Mouse (Mus musculus): ENCODE data around the gene Casp9.

Casp9 gene

GRCm38 (mm10) chr4:141779828-141780227 lies 13.6 kb upstream of the Casp9 start:
- no peak for DNase-seq (ENCODE audit: extremely low read depth, low read depth)

- no peak for DNase-seq (ENCODE audit: extremely low read depth, low read depth)
Observed at GRCm38 (mm10) chr4:141781201-141781985, 12.0 kb upstream of the Casp9 start.

- no peak for DNase-seq (ENCODE audit: extremely low read depth, low read depth)
Observed at GRCm38 (mm10) chr4:141784835-141785234, 8.6 kb upstream of the Casp9 start.

- DNase-seq (ENCODE audit: extremely low read depth, low read depth) = no peak
Observed at GRCm38 (mm10) chr4:141786141-141786540, 7.3 kb upstream of the Casp9 start.

DNA sequence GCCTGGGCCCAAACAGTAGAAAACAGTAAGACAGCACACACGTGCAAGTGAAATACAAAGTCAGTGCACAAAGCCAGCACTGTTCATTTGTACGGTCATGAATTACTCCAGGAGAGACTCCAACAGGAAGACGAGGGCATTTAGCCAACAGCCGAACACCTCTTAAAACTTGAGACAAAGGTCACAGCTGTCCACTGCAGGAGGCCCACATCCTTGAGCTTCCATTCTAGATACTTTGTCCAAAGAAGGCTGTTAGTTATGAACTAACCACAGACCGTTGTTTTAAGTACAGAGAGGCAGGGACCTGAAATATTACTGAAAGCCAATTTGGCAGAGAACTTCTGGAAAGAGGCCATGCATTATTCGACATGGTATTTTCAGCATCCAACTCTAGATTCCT lies 6.4 kb upstream of the Casp9 start:
- no peak for DNase-seq (ENCODE audit: extremely low read depth, low read depth)

DNA sequence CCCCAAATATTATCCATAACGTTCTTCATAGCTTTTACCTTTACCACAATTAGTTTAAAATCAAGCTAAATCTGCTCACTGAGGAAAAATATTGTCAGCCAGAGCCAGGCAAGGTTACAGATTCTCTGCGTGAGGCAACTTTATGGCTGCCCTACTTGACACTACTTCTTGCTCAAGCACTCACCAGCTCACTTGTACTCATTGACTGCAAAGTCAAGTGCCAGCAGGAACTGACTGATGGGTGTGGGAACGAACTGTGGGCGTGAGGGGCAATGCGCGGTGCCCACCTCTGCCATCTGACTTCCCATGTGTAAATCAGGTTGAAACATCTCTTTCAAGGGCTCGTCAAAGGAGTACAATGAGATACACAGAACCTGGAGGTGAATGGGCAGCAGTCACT lies 6.0 kb upstream of the Casp9 start:
- no peak for DNase-seq (ENCODE audit: extremely low read depth, low read depth)

DNA sequence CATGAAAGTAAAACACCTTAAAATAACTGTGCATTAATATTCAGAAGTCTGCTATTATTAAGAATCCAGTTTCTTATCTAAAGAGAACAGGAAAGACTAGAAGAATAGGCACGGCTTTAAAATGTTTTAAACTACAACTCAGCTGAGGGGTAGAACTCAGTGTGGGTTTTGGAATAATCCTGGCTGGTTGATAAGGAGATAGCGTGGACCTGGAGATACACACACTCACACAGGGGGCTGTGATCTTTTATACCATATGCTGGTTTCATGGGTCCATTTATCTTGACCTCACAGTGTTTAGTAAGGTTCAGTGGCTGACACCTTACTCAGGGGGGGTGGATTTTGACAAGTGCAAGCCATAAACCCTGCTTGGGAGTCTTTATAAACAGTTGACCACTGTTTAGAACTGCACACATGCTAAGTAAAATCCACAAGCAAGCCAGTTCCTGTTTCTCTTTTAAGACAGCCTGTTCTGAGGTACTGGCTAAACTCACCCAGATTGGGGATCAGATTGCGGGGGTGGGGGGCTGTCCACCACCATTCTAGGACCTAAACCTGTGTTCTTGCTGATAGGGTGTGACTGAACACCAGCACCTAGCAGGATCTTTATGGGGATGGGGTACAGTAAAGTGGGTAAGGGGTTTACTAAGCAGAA lies 3.7 kb upstream of the Casp9 start:
- DNase-seq (ENCODE audit: extremely low read depth, low read depth) = peak; percentile 51

- DNase-seq (ENCODE audit: extremely low read depth, low read depth) = peak; percentile 100
Observed at GRCm38 (mm10) chr4:141790524-141790990, 2.9 kb upstream of the Casp9 start, which contains the start of gene Dnajc16. Gene Dnajc16 (minus strand): TSS chr4:141790931.

GRCm38 (mm10) chr4:141791486-141791885 lies 1.9 kb upstream of the Casp9 start:
- DNase-seq (ENCODE audit: extremely low read depth, low read depth) = no peak

DNA sequence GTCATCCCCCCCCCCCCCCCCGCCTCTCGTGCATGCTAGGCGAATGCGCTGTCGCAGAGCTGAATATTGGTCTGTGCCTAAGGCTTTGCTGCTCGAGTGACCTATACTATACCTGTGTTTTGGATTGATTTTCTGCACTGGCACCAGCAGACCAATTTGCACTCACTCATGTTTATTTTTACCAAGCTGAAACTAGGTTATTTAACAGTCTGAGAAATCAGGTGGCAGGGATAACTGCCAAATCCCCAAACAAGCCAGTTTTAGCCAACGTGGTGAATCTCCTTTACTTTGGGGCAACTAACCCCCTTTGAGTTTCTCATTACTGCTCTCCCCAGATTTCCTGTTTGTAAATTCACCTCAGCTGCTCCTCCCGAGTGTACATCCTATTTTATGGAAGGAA lies 1.5 kb upstream of the Casp9 start:
- no peak for DNase-seq (ENCODE audit: extremely low read depth, low read depth)

- DNase-seq (ENCODE audit: extremely low read depth, low read depth) = peak; percentile 82
Observed at GRCm38 (mm10) chr4:141792554-141793281, 694 bp upstream of the Casp9 start.

GRCm38 (mm10) chr4:141794152-141794535 lies 732 bp downstream of the Casp9 start:
- no peak for DNase-seq (ENCODE audit: extremely low read depth, low read depth)

- DNase-seq (ENCODE audit: extremely low read depth, low read depth) = no peak
Observed at GRCm38 (mm10) chr4:141796356-141796755, 2.9 kb downstream of the Casp9 start.

DNA sequence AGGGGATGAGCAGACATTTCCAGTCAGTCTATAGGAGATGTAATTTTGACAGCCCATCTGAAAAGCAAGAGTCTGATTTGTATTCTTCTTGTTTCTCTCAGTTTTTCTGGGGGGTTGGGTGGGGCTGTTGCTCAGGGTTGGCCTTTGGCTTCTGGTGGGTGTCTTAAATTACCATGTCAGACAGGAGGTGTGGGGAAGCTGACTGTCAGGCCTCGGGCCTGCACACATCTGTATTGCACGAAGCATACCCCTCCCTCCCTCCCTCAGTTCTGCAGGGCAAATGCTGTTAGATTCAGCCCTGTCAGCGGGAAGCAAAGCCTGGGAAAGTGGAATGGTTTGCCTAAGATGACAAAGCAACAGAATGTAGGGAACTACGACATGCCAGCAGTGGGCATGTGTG lies 3.5 kb downstream of the Casp9 start:
- no peak for DNase-seq (ENCODE audit: extremely low read depth, low read depth)

GRCm38 (mm10) chr4:141797545-141797944 lies 4.1 kb downstream of the Casp9 start:
- DNase-seq (ENCODE audit: extremely low read depth, low read depth) = no peak

DNA sequence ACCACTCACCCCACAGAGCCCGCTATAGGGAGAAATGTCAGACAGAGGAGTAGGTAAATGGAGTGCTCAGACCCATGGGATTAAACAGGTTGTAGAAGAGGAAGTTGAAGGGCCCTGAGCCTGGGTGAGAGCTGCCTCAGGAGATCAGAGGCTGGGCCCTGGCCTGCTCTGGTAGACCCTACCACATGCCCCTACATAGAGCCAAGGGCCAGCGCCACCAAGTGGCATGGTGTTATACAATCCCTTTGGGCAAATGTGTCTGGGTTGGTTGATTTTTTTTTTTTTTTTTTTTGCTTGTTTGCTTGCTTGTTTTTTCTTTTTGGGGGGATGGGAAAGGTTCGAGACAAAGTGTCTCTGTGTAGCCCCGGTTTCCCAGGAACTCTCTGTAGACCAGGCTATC lies 10.7 kb downstream of the Casp9 start:
- DNase-seq (ENCODE audit: extremely low read depth, low read depth) = no peak

DNA sequence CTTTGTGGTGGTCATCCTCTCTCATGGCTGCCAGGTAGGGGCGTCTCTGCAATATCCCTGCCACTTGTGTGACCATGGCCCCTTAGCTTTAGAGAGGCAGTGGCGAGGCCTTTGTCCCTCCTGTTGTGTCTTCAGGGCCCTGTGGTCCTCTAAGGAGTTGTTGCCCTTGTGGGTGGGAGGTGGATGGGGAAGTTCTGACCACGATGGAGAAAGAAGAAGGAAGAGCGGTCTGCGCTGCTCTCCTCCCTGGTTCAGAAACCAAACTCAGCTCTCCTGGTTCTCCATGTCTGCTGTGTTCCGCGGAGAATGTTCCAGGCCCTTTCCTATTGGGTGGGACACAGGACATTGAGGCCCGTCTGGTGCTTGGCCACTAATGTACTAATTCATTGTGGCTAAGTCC lies 12.5 kb downstream of the Casp9 start:
- no peak for DNase-seq (ENCODE audit: extremely low read depth, low read depth)

- DNase-seq (ENCODE audit: extremely low read depth, low read depth) = peak; percentile 56
Observed at GRCm38 (mm10) chr4:141809850-141810464, 16.5 kb downstream of the Casp9 start.

DNA sequence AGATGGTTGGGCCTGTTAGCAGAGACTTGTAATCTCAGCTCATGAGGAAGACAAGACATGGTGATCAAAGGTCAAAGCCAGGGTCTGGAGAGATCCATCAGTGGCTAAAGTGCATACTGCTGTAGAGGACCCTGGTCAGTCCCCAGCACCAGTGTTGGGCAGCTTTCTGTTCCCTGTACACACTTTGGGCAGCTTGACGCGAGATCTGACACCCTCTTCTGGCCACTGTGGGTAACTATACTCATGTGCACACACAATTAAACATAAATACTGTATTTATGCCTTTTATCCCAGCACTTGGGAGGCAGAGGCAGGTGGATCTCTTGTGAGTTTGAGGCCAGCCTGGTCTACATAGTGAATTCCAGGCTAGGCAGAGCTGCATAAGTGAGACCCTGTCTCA lies 17.6 kb downstream of the Casp9 start:
- no peak for DNase-seq (ENCODE audit: extremely low read depth, low read depth)

DNA sequence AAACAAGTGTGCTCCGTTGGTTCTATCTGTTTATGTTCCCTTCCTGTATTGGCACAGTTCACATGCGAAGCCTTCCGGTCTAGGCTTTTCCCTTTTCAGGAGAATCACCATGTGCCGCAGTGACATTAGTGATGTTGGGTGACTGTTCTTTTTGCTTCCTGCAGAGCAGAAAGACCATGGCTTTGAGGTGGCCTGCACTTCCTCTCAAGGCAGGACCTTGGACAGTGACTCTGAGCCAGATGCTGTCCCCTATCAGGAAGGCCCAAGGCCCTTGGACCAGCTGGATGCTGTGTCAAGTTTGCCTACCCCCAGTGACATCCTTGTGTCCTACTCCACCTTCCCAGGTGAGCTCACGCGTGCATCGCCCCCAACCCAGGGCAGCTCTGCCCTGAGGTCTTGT lies 18.0 kb downstream of the Casp9 start:
- DNase-seq (ENCODE audit: extremely low read depth, low read depth) = no peak

GRCm38 (mm10) chr4:141816267-141816666 lies 22.9 kb downstream of the Casp9 start:
- DNase-seq (ENCODE audit: extremely low read depth, low read depth) = no peak

All from MEL-GATA-1-ER (cell line).